Mouse (Mus musculus) forebrain, embryonic 10.5 days (tissue): ENCODE measurements around the gene Fos. TPM values are rescaled to one million over a fixed set of nuclear protein-coding genes. Genes with fewer than 3 reads are reported as not detected.
A peak's percentile ranks its signal among the peaks of the same experiment; 100 is the strongest.

ENCODE experiments used
- DNase-seq: peaks from one replicate; pipeline ENCODE4 v3.0.0-alpha.2; 2017; ENCODE audit warnings: low spot score; ENCODE audit errors: extremely low spot score
- H3K27ac ChIP-seq: fragments of 300-500 bp; sonication (generic); 2 replicates; pipeline ENCODE4 v1.5.1; 2016; ENCODE audit warnings: mild to moderate bottlenecking
- H3K27me3 ChIP-seq: fragments of 300-500 bp; sonication (generic); 2 replicates; pipeline ENCODE4 v1.6.1; 2016; ENCODE audit warnings: mild to moderate bottlenecking; ENCODE audit not compliant: poor library complexity, severe bottlenecking
- H3K36me3 ChIP-seq: fragments of 300-500 bp; sonication (generic); replicated peaks from 2 replicates; pipeline ENCODE4 v1.6.1; 2016; ENCODE audit warnings: mild to moderate bottlenecking, moderate library complexity
- H3K4me1 ChIP-seq: fragments of 300-500 bp; sonication (generic); 2 replicates; pipeline ENCODE4 v1.6.1; 2016
- H3K4me3 ChIP-seq: fragments of 300-500 bp; sonication (generic); 2 replicates; pipeline ENCODE4 v1.5.1; 2016; ENCODE audit warnings: mild to moderate bottlenecking, moderate library complexity
- H3K9me3 ChIP-seq: fragments of 300-500 bp; sonication (generic); 2 replicates; pipeline ENCODE4 v1.6.1; 2016; ENCODE audit warnings: mild to moderate bottlenecking, moderate library complexity
- WGBS: fragments of 180-500 bp; shearing (Covaris S2); methylation state at CpG from one replicate; pipeline ENCODE4 v1.1.7; 2016; 5-methylcytosine and 5-hydroxymethylcytosine counted together
- polyA plus RNA-seq: library from polyadenylated mRNA; unstranded; fragments of >200 nt; fragmentation: Nextera tagmentation; extraction: Ambion mirVana; gene quantifications from 2 replicates; pipeline ENCODE4 v1.2.1, GENCODE M21; 2016

Fos gene
- polyA plus RNA-seq, 1 experiment from 2014 or later, result 1.2 TPM

DNA sequence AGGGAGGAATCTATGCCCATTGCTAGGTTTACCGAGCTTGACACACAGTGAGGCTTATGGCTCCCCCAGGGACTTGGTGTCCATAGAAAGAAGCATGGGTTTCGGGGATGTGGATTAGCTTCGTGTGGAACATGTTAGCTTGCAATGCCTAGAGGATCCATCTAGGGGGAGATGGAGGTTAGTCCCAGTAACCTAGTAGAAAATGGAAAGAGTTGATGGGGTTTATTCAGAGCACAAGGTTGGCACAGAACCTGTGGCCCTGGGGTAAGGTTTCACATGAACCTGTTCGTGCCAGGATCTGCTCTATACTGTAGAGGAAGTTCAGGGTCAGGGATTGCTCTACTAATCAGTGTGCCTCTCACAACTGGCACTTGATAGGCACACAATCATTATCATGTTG, 9.5 kb downstream of the Fos start:
- Histone ChIP-seq H3K9me3 (no peaks in the 10 kb centered on the region), H3K4me1 (peaks cover 35% of the 10 kb centered on the region), H3K27me3 (peaks cover 22% of the 10 kb centered on the region), H3K27ac (no peak overlapping the region), H3K36me3 (no peaks in the 10 kb centered on the region), H3K4me3 (no peak overlapping the region)
- WGBS, result 29% methylated on average over 4 of the region's 4 CpGs
- DNase-seq, result no peak

DNA sequence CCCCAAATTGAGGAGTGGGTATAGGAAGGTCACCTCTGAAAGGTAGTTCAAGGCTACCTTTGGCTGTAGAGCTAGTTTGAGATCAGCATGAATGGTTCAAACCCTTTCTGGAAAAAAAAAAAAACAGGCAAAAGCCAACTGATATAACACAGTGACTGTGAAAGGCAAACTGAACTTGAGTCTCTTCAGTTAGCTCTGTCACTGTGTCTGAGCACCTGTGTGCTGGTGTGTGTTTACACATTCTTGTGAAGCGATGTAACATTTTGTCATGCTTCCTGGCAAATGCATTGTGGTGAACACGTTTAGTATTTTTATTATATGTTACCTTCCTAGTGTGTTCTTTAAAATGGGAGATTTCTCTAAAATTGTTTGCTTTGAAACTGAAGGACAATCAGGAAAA, 11.0 kb downstream of the Fos start:
- WGBS, result 78% methylated on average over 2 of the region's 2 CpGs
- no peak for DNase-seq
- H3K4me1 ChIP-seq, result peaks cover 30% of the 10 kb centered on the region

GRCm38 (mm10) chr12:85485890-85486765, 12.4 kb downstream of the Fos start:
- Histone ChIP-seq H3K4me3 (peak overlapping the region; percentile 59), H3K4me1 (peaks cover 27% of the 10 kb centered on the region), H3K27me3 (peaks cover 42% of the 10 kb centered on the region; the same call in 1 of the 2 replicates), H3K36me3 (no peaks in the 10 kb centered on the region), H3K9me3 (no peaks in the 10 kb centered on the region), H3K27ac (peak overlapping the region; percentile 83)
- DNase-seq, result peak; percentile 95
- WGBS, result under 1% methylated on average over 52 of the region's 52 CpGs

More for the DNA sequence above, 11.0 kb downstream of the Fos start:
- H3K4me3 ChIP-seq, result no peak overlapping the region
- H3K9me3 ChIP-seq, result no peaks in the 10 kb centered on the region
- no peaks in the 10 kb centered on the region for H3K36me3 ChIP-seq
- peaks cover 30% of the 10 kb centered on the region; the same call in 1 of the 2 replicates for H3K27me3 ChIP-seq
- no peak overlapping the region for H3K27ac ChIP-seq

DNA sequence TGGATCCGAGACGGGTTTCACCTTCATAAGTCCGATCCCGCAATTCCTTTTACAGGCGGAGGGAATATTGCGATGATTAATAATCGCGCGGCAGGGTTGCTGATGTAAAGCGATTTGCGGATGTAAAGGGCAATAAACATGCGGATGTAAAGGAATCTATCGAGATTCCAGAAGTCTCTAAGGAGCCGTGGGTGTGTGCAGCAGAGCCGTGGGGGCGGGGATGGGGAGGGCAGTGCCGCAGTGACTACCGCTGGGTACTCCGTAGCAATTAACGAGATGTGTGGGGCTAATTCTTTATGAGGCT, 13.0 kb downstream of the Fos start:
- Histone ChIP-seq H3K9me3 (no peaks in the 10 kb centered on the region), H3K4me3 (peak overlapping the region; percentile 59), H3K36me3 (no peaks in the 10 kb centered on the region), H3K27me3 (peaks cover 42% of the 10 kb centered on the region; the same call in 1 of the 2 replicates), H3K4me1 (peaks cover 28% of the 10 kb centered on the region), H3K27ac (no peak overlapping the region)
- WGBS, result under 1% methylated on average over 20 of the region's 20 CpGs
- DNase-seq, result peak; percentile 47

DNA sequence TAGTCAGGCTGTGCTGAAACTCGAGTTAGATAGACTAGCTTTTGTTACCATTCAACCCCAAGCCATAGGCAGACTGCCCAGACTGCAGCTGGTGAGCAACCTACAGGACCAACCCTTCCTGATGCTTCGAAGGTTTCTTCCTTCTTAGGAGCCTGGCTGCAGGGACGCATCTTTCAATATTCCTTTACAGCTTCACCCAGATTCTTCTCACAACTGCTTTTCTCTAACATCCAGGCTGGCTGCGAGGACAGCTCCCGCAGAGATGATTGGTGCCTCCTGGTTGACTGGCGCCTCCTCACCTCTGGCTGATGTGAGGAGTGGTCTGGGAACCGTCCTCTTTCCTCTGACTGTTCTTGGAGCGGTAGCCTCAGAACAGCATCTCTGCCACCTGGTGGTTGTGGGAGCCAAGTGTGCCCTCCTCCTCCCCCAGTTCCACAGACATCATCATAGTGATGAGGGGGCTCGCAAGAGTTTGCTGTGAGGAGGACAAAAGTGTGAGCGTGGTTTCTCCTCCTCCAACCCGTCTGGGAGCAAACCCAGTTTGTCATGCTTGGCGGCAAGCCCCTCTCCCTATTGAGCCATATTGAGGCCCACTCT, 14.0 kb downstream of the Fos start:
- Histone ChIP-seq H3K36me3 (no peaks in the 10 kb centered on the region), H3K27ac (no peak overlapping the region), H3K27me3 (peaks cover 42% of the 10 kb centered on the region; the same call in 1 of the 2 replicates), H3K4me1 (peaks cover 35% of the 10 kb centered on the region), H3K9me3 (no peaks in the 10 kb centered on the region), H3K4me3 (peak overlapping the region; percentile 59)
- DNase-seq, result peak; percentile 77
- 4% methylated on average over 12 of the region's 12 CpGs for WGBS

GRCm38 (mm10) chr12:85489232-85489886, 15.7 kb downstream of the Fos start:
- Histone ChIP-seq H3K27me3 (peaks cover 49% of the 10 kb centered on the region; the same call in 1 of the 2 replicates), H3K27ac (no peak overlapping the region), H3K9me3 (no peaks in the 10 kb centered on the region), H3K36me3 (no peaks in the 10 kb centered on the region), H3K4me1 (peaks cover 35% of the 10 kb centered on the region), H3K4me3 (no peak overlapping the region)
- no peak for DNase-seq
- 88% methylated on average over 7 of the region's 7 CpGs for WGBS

GRCm38 (mm10) chr12:85490096-85490820, 16.6 kb downstream of the Fos start:
- 75% methylated on average over 10 of the region's 10 CpGs for WGBS
- DNase-seq, result no peak
- H3K4me3 ChIP-seq, result no peak overlapping the region

GRCm38 (mm10) chr12:85490991-85491390, 17.3 kb downstream of the Fos start:
- H3K27me3 ChIP-seq, result peaks cover 49% of the 10 kb centered on the region; the same call in 1 of the 2 replicates
- H3K4me1 ChIP-seq, result peaks cover 28% of the 10 kb centered on the region
- H3K36me3 ChIP-seq, result no peaks in the 10 kb centered on the region
- no peak for DNase-seq
- H3K9me3 ChIP-seq, result no peaks in the 10 kb centered on the region
- H3K27ac ChIP-seq, result no peak overlapping the region
- WGBS, result 86% methylated on average over 1 of the region's 1 CpGs
- H3K4me3 ChIP-seq, result no peak overlapping the region

More at GRCm38 (mm10) chr12:85490096-85490820, 16.6 kb downstream of the Fos start:
- H3K9me3 ChIP-seq, result no peaks in the 10 kb centered on the region
- H3K4me1 ChIP-seq, result peaks cover 33% of the 10 kb centered on the region
- peaks cover 49% of the 10 kb centered on the region; the same call in 1 of the 2 replicates for H3K27me3 ChIP-seq
- H3K36me3 ChIP-seq, result no peaks in the 10 kb centered on the region
- no peak overlapping the region for H3K27ac ChIP-seq

DNA sequence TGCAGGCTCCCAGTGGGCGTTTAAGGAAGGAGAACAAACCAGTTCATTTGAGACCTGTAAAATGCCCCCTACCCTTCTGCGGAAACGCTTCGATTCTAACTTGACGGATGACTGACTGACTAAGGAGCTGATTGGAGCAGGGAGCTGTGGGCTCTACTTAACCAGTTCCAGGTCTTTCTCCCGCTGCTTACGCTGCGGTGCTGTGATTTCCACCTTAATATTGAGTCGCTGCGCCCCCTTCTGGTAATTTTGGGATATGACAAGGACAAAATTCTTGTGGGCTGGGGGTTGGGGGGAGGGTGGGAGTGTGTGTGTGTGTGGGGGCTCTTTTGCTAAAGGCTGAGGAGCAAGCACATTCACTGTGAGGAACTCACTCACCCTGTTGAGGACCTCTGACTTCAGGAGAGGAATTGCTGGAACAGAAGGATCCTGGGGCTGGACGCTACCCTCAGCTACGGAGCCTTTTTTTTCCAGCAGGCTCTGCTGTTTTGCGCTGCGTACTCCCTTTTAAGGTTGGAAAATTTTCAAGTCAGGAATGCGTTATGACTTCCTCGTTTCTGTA, 18.5 kb downstream of the Fos start:
- DNase-seq, result peak; percentile 80
- Histone ChIP-seq H3K9me3 (no peaks in the 10 kb centered on the region), H3K4me1 (peaks cover 16% of the 10 kb centered on the region), H3K27me3 (peaks cover 43% of the 10 kb centered on the region; the same call in 1 of the 2 replicates), H3K27ac (peak overlapping the region; percentile 70), H3K36me3 (no peaks in the 10 kb centered on the region), H3K4me3 (peak overlapping the region; percentile 30)
- 28% methylated on average over 16 of the region's 16 CpGs for WGBS

- no peak overlapping the region for H3K4me3 ChIP-seq
- H3K4me1 ChIP-seq, result peaks cover 15% of the 10 kb centered on the region
- H3K36me3 ChIP-seq, result no peaks in the 10 kb centered on the region
- no peaks in the 10 kb centered on the region for H3K9me3 ChIP-seq
- no peak overlapping the region for H3K27ac ChIP-seq
- 76% methylated on average over 7 of the region's 7 CpGs for WGBS
- 0 out of 2 replicates have a peak, but pooled peaks cover 8% of the 10 kb centered on the region for H3K27me3 ChIP-seq
- DNase-seq, result no peak
Measured at GRCm38 (mm10) chr12:85496336-85496735, 22.6 kb downstream of the Fos start.

DNA sequence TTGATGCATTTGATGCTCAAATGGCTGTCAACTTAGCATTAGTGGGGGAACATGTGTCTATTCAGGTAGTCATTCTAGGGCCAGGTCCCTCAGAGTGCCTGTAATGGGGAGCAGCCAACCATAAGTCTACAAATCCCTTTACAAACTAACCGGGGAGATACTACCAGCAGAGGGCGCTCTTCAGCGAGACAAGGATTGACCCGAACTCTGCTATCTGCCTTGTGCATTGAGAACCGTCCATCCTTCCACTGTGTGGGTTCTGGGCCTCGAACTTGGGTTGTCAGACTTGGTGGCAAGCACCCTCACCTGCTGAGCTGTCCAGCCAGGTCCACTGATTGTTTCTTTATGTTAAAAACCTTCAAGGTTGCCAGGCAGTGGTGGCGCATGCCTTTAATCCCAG, 23.1 kb downstream of the Fos start:
- H3K9me3 ChIP-seq, result no peaks in the 10 kb centered on the region
- 24% methylated on average over 7 of the region's 7 CpGs for WGBS
- H3K27ac ChIP-seq, result no peak overlapping the region

More for the DNA sequence above, 23.1 kb downstream of the Fos start:
- peak; percentile 77 for DNase-seq
- no peaks in the 10 kb centered on the region for H3K36me3 ChIP-seq
- H3K4me3 ChIP-seq, result no peak overlapping the region
- 0 out of 2 replicates have a peak, but pooled peaks cover 8% of the 10 kb centered on the region for H3K27me3 ChIP-seq
- peaks cover 13% of the 10 kb centered on the region for H3K4me1 ChIP-seq
